Mouse (Mus musculus): ENCODE results near the gene Eomes.

The Eomes gene

DNA sequence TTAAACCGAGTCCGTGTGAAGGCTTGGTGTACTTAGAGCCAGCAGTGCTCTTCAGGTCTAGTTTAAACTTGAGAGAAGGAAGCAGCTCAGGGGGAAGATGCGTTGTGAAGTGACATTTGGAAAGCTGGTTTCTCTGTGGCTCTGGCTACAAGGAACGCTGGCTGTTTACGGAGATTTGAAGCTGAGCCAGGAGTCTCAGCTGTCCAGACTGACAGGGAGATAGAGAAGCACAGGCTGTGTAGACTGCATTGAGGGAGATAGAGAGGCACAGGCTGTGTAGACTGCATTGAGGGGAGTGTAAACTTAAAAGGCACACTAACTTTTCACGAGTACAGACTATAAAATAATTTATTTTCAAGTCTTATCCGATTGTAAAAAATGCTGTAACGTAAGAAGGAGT is 42.0 kb downstream of the Eomes start:
- DNase-seq (ENCODE audit: low spot score): no peak

DNA sequence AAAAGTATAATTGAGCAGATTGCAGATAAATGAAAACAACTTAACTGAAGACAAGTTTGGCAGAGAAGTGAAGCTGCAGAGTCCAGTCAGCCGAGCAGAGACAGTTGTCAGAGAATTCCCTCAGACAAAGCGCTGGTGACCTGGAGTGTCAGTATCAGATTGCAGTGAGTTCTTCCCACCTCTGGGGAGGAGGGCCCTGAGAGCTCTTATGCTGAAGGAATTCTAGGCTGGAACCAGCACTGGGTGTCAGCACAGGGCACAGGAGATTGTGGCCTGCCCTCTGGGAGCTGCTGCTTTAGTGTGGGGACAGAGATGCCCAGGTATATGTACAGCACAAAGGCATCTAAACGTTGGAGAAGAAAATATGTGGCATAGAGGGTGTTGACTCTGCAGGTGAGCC is 42.8 kb downstream of the Eomes start:
- no peak for DNase-seq (ENCODE audit: low spot score)

DNA sequence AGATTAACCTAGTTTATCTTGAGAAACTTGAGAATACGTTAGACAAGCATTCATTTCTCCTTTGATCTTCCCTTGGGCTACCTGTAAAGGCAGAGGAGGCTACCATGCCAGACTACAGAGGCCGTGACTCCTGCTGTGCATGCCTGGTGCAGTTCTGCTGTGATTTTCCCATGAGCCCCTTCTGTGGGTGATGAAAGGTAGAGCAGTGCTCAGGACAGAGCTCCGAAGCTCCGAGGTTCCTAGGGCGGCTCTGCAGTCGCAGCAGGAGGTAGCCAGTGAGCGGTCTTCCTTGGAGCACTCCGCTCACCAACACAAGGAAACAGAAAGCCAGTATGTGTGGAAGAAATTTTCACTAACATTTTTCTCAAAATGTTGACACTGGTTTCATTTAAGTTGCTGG is 43.6 kb downstream of the Eomes start:
- DNase-seq (ENCODE audit: low spot score): no peak

DNA sequence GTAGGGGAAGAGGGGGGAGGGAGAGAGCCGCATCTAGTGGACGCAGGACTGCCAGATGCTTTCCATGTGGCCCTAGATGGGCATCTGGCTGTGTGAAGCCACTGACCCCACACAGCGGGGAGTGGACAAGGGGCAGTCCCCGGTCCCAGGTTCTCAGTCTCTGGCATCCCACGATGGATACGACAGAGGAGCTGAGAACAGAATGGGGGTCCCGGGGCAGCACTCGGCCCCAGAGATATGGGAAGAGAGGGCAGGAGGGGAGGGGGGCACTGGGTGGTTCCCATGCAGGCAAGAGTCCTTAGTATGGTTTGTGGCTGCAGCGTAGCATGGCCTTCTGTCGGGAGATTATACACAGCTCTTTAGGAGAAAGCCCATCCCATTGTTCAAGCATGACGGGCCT is 45.7 kb downstream of the Eomes start:
- DNase-seq (ENCODE audit: low spot score): no peak

DNA sequence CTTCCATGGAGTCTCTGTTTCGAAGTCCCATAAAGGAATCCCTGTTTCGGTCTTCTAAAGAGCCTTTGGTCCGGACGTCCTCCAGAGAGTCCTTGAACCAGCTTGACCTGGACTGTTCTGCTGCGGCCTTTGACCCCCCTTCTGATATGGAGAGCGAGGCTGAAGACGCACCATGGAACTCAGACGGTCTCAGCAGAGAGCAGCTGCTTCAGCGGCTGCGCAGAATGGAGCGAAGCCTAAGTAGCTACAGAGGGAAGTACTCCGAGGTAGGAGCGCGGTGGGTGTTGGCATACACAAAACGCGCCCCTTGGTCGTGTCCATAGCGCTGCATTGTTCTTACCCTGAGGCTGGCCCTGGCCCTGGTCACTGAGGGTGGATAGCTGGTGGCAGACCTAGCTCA is 49.0 kb downstream of the Eomes start:
- DNase-seq (ENCODE audit: low spot score): no peak

DNA sequence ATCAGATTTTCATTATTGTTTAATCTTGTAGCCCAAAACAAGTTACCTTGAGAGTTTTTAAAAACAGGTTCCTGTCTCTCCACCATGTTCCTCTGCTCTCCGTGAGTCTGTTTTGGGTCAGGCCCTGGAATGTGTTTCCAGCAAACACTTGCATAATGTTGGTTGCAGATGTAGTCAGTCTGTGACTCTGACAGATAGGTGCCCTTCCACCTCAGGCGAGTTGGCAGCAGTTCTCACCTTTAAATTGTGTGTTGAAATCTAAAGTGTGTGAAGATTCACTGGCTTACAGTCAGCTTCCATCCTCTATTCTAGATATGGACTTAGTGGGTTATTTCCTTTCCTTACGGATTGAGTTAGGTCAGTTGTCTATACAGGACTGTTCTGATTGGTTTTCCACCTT is 51.8 kb downstream of the Eomes start:
- DNase-seq (ENCODE audit: low spot score): no peak

DNA sequence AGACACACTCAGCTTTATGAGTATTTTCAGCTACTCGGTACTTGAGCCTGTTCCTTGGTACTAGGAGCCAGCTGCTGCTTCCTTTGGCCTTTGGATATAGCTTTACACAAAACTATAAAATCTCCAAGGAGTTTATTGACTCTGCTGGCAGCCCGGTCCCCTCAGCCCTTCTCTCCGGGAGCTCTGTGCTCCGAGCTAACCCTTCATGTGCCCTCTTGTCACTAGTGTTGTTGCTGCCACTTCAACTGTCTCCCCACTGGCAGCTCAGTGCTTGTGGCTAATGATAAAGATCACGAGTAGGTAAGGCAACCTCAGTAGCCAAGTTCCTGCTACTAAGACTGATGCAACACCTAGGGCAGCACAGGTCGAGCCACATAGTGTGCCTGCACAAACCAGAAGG is 52.7 kb downstream of the Eomes start:
- no peak for DNase-seq (ENCODE audit: low spot score)

DNA sequence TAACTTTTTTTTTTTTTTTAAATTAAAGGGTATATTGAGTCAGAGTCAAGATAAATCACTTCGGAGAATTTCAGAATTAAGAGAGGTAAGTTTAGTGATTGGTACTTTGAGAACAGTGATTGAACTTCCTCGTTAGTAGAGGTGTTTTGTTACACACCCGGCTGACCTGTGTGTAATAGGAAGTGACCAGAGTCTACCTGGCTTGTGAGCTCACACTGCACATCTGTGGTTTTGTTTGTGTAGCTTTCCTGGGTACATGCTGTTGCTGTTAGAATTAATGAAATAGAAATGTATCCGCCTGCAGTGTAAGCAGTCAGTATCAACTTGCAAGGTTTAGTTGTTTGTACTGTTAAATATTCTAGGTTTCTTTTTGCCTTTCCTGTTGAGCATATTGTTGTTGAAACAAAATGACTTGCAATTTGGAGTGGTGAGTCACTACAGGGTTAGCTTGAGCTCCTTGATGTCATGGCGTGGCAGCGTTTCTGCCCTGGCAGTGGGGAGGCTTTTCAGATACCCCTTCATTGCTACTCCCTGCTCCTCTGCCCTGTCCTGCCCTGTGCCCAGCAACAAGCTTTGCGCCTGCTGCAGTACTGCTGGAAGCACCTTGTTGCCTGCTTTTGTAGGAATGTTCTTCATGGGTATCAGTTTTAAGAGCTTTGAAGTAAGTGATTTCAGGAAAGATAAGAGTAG is 54.6 kb downstream of the Eomes start:
- DNase-seq (ENCODE audit: low spot score): no peak
